Mouse (Mus musculus) thymus, postnatal 0 days (tissue): Measurements from ENCODE around the gene Bbs7. TPM values are rescaled to one million over a fixed set of nuclear protein-coding genes. Genes with fewer than 3 reads are reported as not detected.

Experiments
- DNase-seq: peaks from one replicate; pipeline ENCODE4 v3.0.0-alpha.2; 2015; ENCODE audit warnings: low spot score
- polyA plus RNA-seq: library from polyadenylated mRNA; unstranded; fragments of >200 nt; fragmentation: Nextera tagmentation; extraction: Ambion mirVana; gene quantifications from 2 replicates; pipeline ENCODE4 v1.2.1, GENCODE M21; 2015

Gene Bbs7
- polyA plus RNA-seq, 1 experiment from 2014 or later: 5.0 TPM

- DNase-seq: no peak
Measured at GRCm38 (mm10) chr3:36551851-36552384, 61.4 kb downstream of the Bbs7 start.

DNA sequence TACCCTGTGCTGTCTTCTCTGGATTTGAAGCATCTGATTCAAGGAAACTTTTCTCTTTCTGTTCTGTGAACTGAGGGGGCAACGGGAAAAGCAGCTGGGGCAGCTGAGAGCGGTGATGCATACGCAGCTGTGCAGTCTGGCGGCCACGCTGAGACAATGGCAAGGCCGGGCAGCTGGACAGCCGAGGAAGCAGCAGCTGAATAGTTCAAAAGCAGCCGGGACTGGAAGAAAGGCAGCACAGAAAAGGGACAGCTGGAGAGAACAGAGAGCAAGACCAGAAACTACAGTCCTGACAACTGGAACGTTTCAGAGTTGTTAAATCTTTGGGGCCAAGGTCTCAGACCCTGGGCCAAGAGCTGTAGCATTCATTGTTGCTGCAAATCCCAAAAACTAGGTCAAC lies 61.9 kb downstream of the Bbs7 start:
- no peak for DNase-seq

DNA sequence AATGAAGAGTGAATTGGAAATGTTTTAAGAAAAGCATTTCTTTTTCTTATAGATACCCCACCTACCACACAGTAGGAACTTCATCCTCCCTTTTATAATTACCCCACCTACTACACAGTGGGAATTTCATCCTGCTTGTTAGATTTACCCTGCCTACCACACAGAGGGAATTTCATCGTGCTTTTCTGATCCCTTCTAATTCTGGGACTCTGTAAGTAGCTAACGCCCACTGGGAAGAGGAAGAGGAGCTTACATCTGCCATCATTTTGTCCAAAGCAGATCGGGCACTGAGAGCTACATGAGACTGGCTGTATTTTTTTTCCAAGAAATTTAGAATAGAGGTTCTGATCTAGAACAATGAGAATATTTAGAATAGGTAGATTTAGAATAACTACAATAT lies 68.3 kb downstream of the Bbs7 start:
- DNase-seq: no peak

DNA sequence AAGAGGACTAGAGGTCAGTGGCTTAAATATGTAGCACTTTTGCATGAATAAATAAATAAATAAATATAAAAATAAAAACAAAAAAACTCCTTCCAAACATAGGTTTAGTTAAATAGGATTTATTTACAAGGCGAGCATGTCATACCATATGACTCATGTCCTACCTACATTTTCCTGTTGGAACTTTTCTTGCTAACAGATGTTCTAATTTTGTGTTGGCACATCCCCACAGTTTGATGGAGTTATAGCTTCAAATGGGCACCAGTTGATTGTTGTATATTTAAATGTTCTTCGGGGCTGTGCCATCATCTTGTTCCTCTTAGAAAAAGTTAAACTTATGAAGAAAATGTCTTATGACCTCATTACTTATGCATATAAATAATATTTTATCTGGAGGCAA lies 71.9 kb downstream of the Bbs7 start:
- no peak for DNase-seq

- no peak for DNase-seq
Measured at GRCm38 (mm10) chr3:36540756-36541155, 72.5 kb downstream of the Bbs7 start.

GRCm38 (mm10) chr3:36537701-36538470 lies 75.4 kb downstream of the Bbs7 start:
- no peak for DNase-seq

- no peak for DNase-seq
Measured at GRCm38 (mm10) chr3:36536041-36536440, 77.2 kb downstream of the Bbs7 start.

DNA sequence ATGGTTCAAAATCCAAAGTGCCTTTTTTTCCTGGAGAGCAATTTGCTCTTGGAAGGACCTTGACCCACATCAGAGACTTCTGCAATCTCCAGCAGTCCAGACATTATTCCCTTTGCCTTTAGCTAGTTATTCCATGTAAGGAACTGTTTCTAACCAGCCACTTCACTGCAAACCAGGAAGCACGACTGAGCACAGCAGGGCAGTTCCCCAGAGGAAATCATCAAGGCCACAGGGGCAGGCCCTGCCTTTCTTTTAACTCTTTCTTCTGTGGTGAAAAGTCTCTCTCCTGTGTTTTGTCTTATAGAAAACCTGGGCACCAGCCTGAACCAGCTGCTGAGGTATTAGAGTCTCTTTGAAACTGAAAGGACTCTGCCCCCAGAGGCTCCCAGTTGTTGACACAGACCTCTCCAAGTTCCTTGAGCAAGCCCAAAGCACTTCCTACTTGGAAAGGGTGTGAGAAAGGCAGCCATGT lies 80.0 kb downstream of the Bbs7 start:
- no peak for DNase-seq

GRCm38 (mm10) chr3:36532738-36533137 lies 80.5 kb downstream of the Bbs7 start:
- no peak for DNase-seq

DNA sequence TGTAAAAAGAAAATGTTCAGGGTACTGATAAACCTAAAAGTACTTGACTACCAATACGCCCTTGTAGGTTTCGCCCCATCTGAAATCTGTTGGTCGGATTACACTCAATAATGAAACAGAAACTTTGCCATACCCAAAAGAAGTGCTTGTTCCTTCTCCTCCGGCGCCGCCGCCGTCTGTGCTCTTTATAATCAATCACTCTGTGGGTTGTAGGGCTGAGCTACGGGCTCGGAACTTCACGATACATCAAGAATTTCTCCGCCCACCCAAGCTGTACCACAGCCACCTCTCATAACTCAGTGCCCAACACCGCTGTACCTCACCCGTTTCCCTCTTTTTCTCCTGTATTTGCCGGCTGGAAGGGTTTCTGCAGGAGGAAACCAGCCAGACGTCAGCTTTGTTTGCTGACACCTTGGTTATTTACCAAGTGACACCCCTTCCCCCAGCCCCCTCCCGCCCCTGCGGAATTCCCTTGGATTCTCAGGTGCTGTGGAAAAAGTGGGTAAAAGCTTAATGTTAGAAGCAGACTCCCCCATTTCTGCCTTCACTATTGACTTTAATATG lies 81.2 kb downstream of the Bbs7 start:
- DNase-seq: no peak

DNA sequence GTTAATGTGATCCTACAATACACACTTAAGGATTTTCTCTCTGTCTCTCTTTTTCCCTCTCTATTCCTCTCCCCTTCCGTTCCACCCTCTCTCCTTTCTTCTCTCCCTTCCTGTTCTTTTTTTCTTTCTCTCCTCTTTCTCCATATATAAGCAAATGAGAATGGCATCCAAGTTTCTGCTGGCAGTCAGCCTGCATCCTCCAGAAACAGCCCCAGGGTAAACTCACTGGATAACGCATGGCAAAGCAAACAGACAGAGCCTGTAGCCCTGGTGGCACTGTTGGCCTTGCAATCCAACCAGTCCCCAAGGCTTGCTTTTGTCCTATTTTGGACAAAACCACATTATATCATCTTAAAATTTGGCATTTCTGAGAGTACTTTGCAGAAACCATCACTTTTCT lies 82.0 kb downstream of the Bbs7 start:
- no peak for DNase-seq

- DNase-seq: no peak
Measured at GRCm38 (mm10) chr3:36530781-36531180, 82.5 kb downstream of the Bbs7 start.

- DNase-seq: no peak
Measured at GRCm38 (mm10) chr3:36530345-36530744, 82.9 kb downstream of the Bbs7 start.

GRCm38 (mm10) chr3:36524466-36524865 lies 88.8 kb downstream of the Bbs7 start:
- no peak for DNase-seq

Other genes with a start within 250 kb of the Bbs7 start
- 329 and 344 TPM in 2 replicates for gene Anxa5, start 137.6 kb downstream of the Bbs7 start, polyA plus RNA-seq
- 2.5 and 3.8 TPM in 2 replicates for gene 1810062G17Rik, start 137.5 kb downstream of the Bbs7 start, polyA plus RNA-seq
- 0.14 and 0.16 TPM in 2 replicates for gene Gm11549, start 91.7 kb downstream of the Bbs7 start, polyA plus RNA-seq
- gene Exosc9, start 60.9 kb downstream of the Bbs7 start, polyA plus RNA-seq: 60.7 and 61.4 TPM in 2 replicates
- 170 and 186 TPM in 2 replicates for gene Ccna2, start 41.3 kb downstream of the Bbs7 start, polyA plus RNA-seq
- gene Trpc3, start 76.7 kb upstream of the Bbs7 start, polyA plus RNA-seq: 0.19 and 0.73 TPM in 2 replicates
- gene 4932438A13Rik, start 249.6 kb upstream of the Bbs7 start, polyA plus RNA-seq: 75.6 and 91.2 TPM in 2 replicates